20 mouse cellular contexts compared by ENCODE assay signal in the genomic region with DNA sequence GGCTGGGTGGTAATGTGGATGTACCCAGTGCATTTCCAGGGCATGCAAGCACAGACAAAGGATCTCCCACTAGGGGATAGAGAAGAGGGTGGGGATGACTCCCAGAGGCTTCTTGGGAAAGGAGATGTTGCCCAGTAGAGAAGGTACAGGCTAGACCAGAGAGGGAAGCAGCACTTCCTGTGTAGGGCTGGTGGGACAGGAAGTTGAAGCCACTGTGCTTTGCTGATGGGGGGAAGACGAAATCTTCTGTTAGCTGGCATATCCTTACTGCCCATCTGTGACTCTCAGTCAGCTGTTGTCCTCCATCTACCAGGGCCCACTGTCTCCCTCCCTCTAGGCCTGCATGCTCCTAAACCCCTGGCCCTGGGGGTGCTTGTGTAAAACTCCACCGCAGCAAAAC.
A peak's percentile ranks its signal among the peaks of the same experiment; 100 is the strongest.
DNase-seq lines count a peak whose midpoint lies in the region; ATAC-seq lines count a peak whose summit lies in the region.
"Had no signal": no experiment of that assay in that cellular context is flagged by ENCODE, and none has a peak within 500 bp of the region (broad histone marks: within the 10 kb centered on the region; RNA-seq: fewer than 3 reads in every experiment).

No protein-coding gene starts in this region.

- H3K9me3 ChIP-seq in limb, embryonic 13.5 days: no peaks in the 10 kb centered on the region
- no peaks in the 10 kb centered on the region for H3K9me3 ChIP-seq in limb, embryonic 10.5 days (replicated peaks)
- no peaks in the 10 kb centered on the region for H3K9me3 ChIP-seq in midbrain, embryonic 15.5 days
- H3K9me3 ChIP-seq: limb, embryonic 15.5 days; liver, embryonic 15.5 days had no signal

- H3K36me3 ChIP-seq in limb, embryonic 13.5 days: no peaks in the 10 kb centered on the region
- H3K36me3 ChIP-seq in limb, embryonic 10.5 days: no peaks in the 10 kb centered on the region
- H3K36me3 ChIP-seq in midbrain, embryonic 15.5 days (replicated peaks): no peaks in the 10 kb centered on the region
- H3K36me3 ChIP-seq: limb, embryonic 15.5 days; liver, embryonic 15.5 days had no signal

- WGBS in limb, embryonic 13.5 days: 91% methylated on average over 2 of the region's 2 CpGs
- 86% methylated on average over 2 of the region's 2 CpGs for WGBS in limb, embryonic 10.5 days
- WGBS in midbrain, embryonic 15.5 days: 84% methylated on average over 2 of the region's 2 CpGs

- peak overlapping the region; percentile 8; the same call in 1 of the 2 replicates for H3K27ac ChIP-seq in limb, embryonic 13.5 days
- H3K27ac ChIP-seq in limb, embryonic 10.5 days: no peak overlapping the region
- no peak overlapping the region for H3K27ac ChIP-seq in midbrain, embryonic 15.5 days
- H3K27ac ChIP-seq: limb, embryonic 15.5 days; liver, embryonic 15.5 days; stomach, postnatal 0 days had no signal

- no peak for ATAC-seq in limb, embryonic 13.5 days (ENCODE audit: low FRiP score, low read depth)
- peak; percentile 63 for ATAC-seq in common myeloid progenitor, adult 5-6 weeks (replicated peaks; ENCODE audit: low read depth, poor library complexity, severe bottlenecking)
- peak; percentile 85 for ATAC-seq in granulocyte monocyte progenitor cell, adult 5-6 weeks (replicated peaks; ENCODE audit: poor library complexity, severe bottlenecking)
- no peak for ATAC-seq in midbrain, embryonic 15.5 days (replicated peaks)
- ATAC-seq: forebrain, postnatal 0 days; Patski had no signal

- H3K27me3 ChIP-seq in limb, embryonic 13.5 days: peaks cover 20% of the 10 kb centered on the region; the same call in 1 of the 2 replicates
- peaks cover 49% of the 10 kb centered on the region for H3K27me3 ChIP-seq in limb, embryonic 10.5 days (ENCODE audit: low read depth, poor library complexity, severe bottlenecking)
- peaks cover 25% of the 10 kb centered on the region for H3K27me3 ChIP-seq in midbrain, embryonic 15.5 days (replicated peaks)
- H3K27me3 ChIP-seq: liver, embryonic 15.5 days; megakaryocyte, embryonic 14.5 days; Patski had no signal

- no peak overlapping the region for H3K9ac ChIP-seq in limb, embryonic 13.5 days
- no peak overlapping the region for H3K9ac ChIP-seq in midbrain, embryonic 15.5 days
- H3K9ac ChIP-seq: forebrain, postnatal 0 days; limb, embryonic 15.5 days; liver, embryonic 15.5 days had no signal

- no peak for DNase-seq in limb, embryonic 10.5 days (ENCODE audit: low spot score)
- DNase-seq in thymus, postnatal 14 days: peak; percentile 27
- no peak for DNase-seq in right cerebral cortex, postnatal 25 days
- DNase-seq: adrenal gland, adult 8-10 months; cerebellum, adult 9-11 months; forebrain, postnatal 0 days; heart, postnatal 4 days; kidney, adult 2 months; kidney, postnatal 36 days; midbrain, embryonic 14.5 days; right cerebral cortex, postnatal 14 days had no signal

- H3K4me1 ChIP-seq in limb, embryonic 13.5 days: peaks cover 35% of the 10 kb centered on the region
- H3K4me1 ChIP-seq in limb, embryonic 10.5 days: peaks cover 38% of the 10 kb centered on the region
- peaks cover 11% of the 10 kb centered on the region for H3K4me1 ChIP-seq in midbrain, embryonic 15.5 days
- H3K4me1 ChIP-seq: liver, embryonic 15.5 days; megakaryocyte, embryonic 14.5 days had no signal

- no peak overlapping the region for H3K4me3 ChIP-seq in limb, embryonic 13.5 days
- H3K4me3 ChIP-seq in limb, embryonic 10.5 days: no peak overlapping the region
- H3K4me3 ChIP-seq in midbrain, embryonic 15.5 days: no peak overlapping the region
- H3K4me3 ChIP-seq: limb, embryonic 15.5 days; liver, embryonic 15.5 days; megakaryocyte, embryonic 14.5 days had no signal

- no peak overlapping the region for H3K4me2 ChIP-seq in limb, embryonic 13.5 days (replicated peaks)
- H3K4me2 ChIP-seq in midbrain, embryonic 15.5 days: no peak overlapping the region
- H3K4me2 ChIP-seq: limb, embryonic 15.5 days; liver, embryonic 15.5 days had no signal

Comparison
In these comparisons a context has a peak if more than half of its experiments do, and no peak if none do; other contexts are left out.
1. ATAC-seq: peak in common myeloid progenitor, adult 5-6 weeks (single experiment) and granulocyte monocyte progenitor cell, adult 5-6 weeks (single experiment); none in limb, embryonic 13.5 days (single experiment) and midbrain, embryonic 15.5 days (single experiment).